Mouse (Mus musculus) midbrain, postnatal 0 days (tissue): ENCODE measurements around the gene Tdrd1. TPM values are rescaled to one million over a fixed set of nuclear protein-coding genes. Genes with fewer than 3 reads are reported as not detected.

Experiments
- ATAC-seq: fragments of 200-750 bp; cut with Nextera tagmentation; 2 replicates; pipeline ENCODE4 v1.8.0; 2017; ENCODE audit warnings: moderate number of reproducible peaks, mild to moderate bottlenecking, moderate TSS enrichment, moderate library complexity; ENCODE audit not compliant: low FRiP score
- DNase-seq: peaks from one replicate; pipeline ENCODE4 v3.0.0-alpha.2; 2015; ENCODE audit warnings: low spot score
- H3K27ac ChIP-seq: fragments of 300-500 bp; sonication (generic); 2 replicates; pipeline ENCODE4 v1.5.1; 2014; ENCODE audit warnings: low read depth, mild to moderate bottlenecking, low read length, mixed read lengths
- H3K27me3 ChIP-seq: fragments of 300-500 bp; sonication (generic); 2 replicates; pipeline ENCODE4 v1.6.1; 2014; ENCODE audit warnings: low read length, control low read depth, mixed read lengths; ENCODE audit not compliant: insufficient read depth
- H3K36me3 ChIP-seq: fragments of 300-500 bp; sonication (generic); 2 replicates; pipeline ENCODE4 v1.6.1; 2014; ENCODE audit warnings: low read length, control low read depth, mixed read lengths; ENCODE audit not compliant: insufficient read depth
- H3K4me1 ChIP-seq: fragments of 300-500 bp; sonication (generic); 2 replicates; pipeline ENCODE4 v1.6.1; 2014; ENCODE audit warnings: mild to moderate bottlenecking, control low read depth, antibody characterized with exemption, low read length, mixed read lengths; ENCODE audit not compliant: insufficient read depth
- H3K4me2 ChIP-seq: fragments of 300-500 bp; sonication (generic); 2 replicates; pipeline ENCODE4 v1.6.1; 2014; ENCODE audit warnings: low read depth, mild to moderate bottlenecking, low read length, mixed read lengths; ENCODE audit not compliant: poor library complexity, severe bottlenecking
- H3K4me3 ChIP-seq: fragments of 300-500 bp; sonication (generic); 2 replicates; pipeline ENCODE4 v1.5.1; 2014; ENCODE audit warnings: low read depth, mild to moderate bottlenecking, low read length, moderate library complexity
- H3K9ac ChIP-seq: fragments of 300-500 bp; sonication (generic); replicated peaks from 2 replicates; pipeline ENCODE4 v1.6.1; 2014; ENCODE audit warnings: mild to moderate bottlenecking, low read length, moderate library complexity, mixed read lengths; ENCODE audit not compliant: poor library complexity, severe bottlenecking
- H3K9me3 ChIP-seq: fragments of 300-500 bp; sonication (generic); 2 replicates; pipeline ENCODE4 v1.6.1; 2016; ENCODE audit warnings: low read length, control low read depth
- CTCF ChIP-seq: IDR thresholded peaks from 2 replicates; pipeline ENCODE4 v1.5.1; 2016; ENCODE audit warnings: antibody characterized with exemption, mild to moderate bottlenecking
- WGBS: fragments of 180-500 bp; shearing (Covaris S2); extraction: QIAGEN DNeasy Blood & Tissue Kit; methylation state at CpG from one replicate; pipeline ENCODE4 v1.1.7; 2014; 5-methylcytosine and 5-hydroxymethylcytosine counted together
- polyA plus RNA-seq: library from polyadenylated mRNA; unstranded; fragments of >200 nt; fragmentation: Nextera tagmentation; extraction: Ambion mirVana; gene quantifications from 2 replicates; pipeline ENCODE4 v1.2.1, GENCODE M21; 2015
- total RNA-seq: library from RNA; depleted of rRNA; stranded (reverse); fragments of >200 nt; gene quantifications from 2 replicates; pipeline ENCODE4 v1.2.3, GENCODE M21; 2014; rRNA removed

The Tdrd1 gene
- total and polyA plus RNA-seq, 2 experiments from 2014 or later = 0.52 to 0.99 TPM

DNA sequence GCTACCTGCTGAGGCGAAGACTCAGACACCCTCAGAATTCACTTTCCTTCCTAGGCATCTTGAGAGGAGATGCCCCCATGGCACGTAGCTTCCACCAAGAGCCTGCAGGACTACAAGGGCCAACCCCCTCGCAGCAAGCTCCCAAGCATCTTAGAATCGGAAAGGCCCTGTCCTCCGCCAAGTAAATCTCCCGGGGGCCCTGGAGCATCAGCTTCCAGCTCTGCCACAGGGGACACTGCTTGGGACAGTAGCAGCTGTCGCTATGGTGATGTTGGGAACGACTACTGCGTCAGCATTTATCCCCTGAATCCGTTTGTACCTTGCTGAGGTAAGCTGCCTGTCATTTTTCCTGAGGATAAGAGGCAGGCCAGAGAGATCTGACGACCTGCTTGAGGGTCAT is 84.6 kb downstream of the Tdrd1 start:
- Histone ChIP-seq H3K4me2 (no peak overlapping the region), H3K9me3 (no peaks in the 10 kb centered on the region), H3K9ac (no peak overlapping the region), H3K4me1 (no peaks in the 10 kb centered on the region), H3K27ac (no peak overlapping the region), H3K4me3 (no peak overlapping the region), H3K27me3 (no peaks in the 10 kb centered on the region), H3K36me3 (no peaks in the 10 kb centered on the region)
- peak; percentile 34 for DNase-seq
- 37% methylated on average over 11 of the region's 11 CpGs for WGBS
- no peak for ATAC-seq
- TF ChIP-seq CTCF = no peak

DNA sequence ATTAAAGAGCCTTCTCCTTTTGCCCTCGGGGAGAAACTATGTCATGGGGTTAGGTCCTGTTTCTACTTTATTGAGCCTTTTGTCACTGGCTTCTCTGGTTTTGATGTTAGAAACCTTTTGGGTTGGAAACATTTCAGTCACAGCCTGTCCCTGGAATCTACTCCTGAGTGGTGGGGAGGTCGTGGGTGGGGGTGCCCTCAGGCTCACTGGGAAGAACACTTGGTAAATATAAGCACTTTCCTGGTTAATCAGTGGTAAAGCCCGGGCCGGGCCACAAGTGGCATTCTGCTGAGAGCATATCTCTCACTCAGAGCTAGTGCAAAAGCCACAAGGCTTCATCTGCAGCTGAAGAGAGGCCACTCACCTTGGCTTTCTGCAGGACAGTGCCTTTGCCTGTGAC is 87.8 kb downstream of the Tdrd1 start:
- Histone ChIP-seq H3K36me3 (no peaks in the 10 kb centered on the region), H3K27ac (no peak overlapping the region), H3K9ac (no peak overlapping the region), H3K9me3 (no peaks in the 10 kb centered on the region), H3K4me1 (no peaks in the 10 kb centered on the region), H3K4me3 (no peak overlapping the region), H3K4me2 (no peak overlapping the region), H3K27me3 (no peaks in the 10 kb centered on the region)
- 91% methylated on average over 4 of the region's 4 CpGs for WGBS
- DNase-seq = no peak
- ATAC-seq = no peak
- no peak for TF ChIP-seq CTCF

DNA sequence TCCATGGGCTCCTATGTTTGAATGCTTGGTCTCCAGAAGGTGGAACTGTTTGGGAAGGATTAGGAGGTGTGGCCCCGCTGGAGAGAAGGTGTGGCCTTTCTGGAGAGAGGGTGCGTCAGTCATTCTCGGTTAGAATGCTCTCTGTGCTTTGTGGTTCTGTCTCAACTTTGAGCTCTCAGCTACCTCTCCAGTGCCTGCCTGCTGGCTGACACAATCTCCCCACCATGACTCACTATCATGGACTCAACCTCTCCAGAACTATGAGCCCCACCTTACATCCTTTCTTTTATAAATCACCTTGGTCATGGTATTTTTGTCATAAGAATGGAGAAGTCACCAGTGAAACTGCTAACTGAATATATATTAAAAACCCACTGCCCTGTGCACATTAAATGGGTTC is 88.6 kb downstream of the Tdrd1 start:
- Histone ChIP-seq H3K27me3 (no peaks in the 10 kb centered on the region), H3K4me1 (no peaks in the 10 kb centered on the region), H3K4me2 (no peak overlapping the region), H3K9ac (no peak overlapping the region), H3K9me3 (no peaks in the 10 kb centered on the region), H3K4me3 (no peak overlapping the region), H3K36me3 (no peaks in the 10 kb centered on the region), H3K27ac (no peak overlapping the region)
- ATAC-seq (no peak), DNase-seq (no peak)
- TF ChIP-seq CTCF = no peak
- WGBS = 95% methylated on average over 3 of the region's 3 CpGs

DNA sequence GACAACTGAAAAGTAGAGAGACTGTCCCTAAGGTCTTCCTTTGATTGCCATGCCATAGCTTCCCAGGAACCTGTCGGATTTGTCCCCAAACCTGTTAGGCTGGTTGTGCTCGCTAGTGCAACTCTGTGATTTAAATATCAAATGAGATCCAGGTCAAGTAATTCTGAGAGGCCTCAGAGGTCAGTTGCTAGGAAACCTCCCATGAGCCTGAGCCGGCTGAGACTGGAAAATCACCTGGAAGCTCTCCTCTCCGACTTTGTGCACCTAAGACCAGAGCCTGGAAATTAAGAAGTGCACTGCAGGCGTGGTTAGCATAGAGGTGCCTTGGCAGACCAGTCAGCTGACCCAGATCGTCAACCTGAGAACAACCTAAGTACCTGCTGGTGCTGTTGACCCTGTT is 89.1 kb downstream of the Tdrd1 start:
- TF ChIP-seq CTCF = no peak
- Histone ChIP-seq H3K4me3 (no peak overlapping the region), H3K27me3 (no peaks in the 10 kb centered on the region), H3K36me3 (no peaks in the 10 kb centered on the region), H3K9ac (no peak overlapping the region), H3K9me3 (no peaks in the 10 kb centered on the region), H3K27ac (no peak overlapping the region), H3K4me1 (no peaks in the 10 kb centered on the region), H3K4me2 (no peak overlapping the region)
- DNase-seq (no peak), ATAC-seq (no peak)
- WGBS = 56% methylated on average over 6 of the region's 6 CpGs

Other genes with a start within 250 kb of the Tdrd1 start
- gene Adrb1, start 104.0 kb upstream of the Tdrd1 start, total RNA-seq = 5.1 and 7.6 TPM in 2 replicates
- gene Adrb1, start 104.0 kb upstream of the Tdrd1 start, polyA plus RNA-seq = 2.0 and 2.9 TPM in 2 replicates
- 13.5 and 30.1 TPM in 2 replicates for gene Ccdc186, start 4.0 kb upstream of the Tdrd1 start, total RNA-seq
- gene Ccdc186, start 4.0 kb upstream of the Tdrd1 start, polyA plus RNA-seq = 16.8 and 20.8 TPM in 2 replicates
- 0.77 and 1.4 TPM in 2 replicates for gene Vwa2, start 48.0 kb downstream of the Tdrd1 start, total RNA-seq
- 0.37 and 0.68 TPM in 2 replicates for gene Vwa2, start 48.0 kb downstream of the Tdrd1 start, polyA plus RNA-seq
- gene Afap1l2, start 182.0 kb downstream of the Tdrd1 start, total RNA-seq = 13.2 and 15.3 TPM in 2 replicates
- 8.1 and 10.8 TPM in 2 replicates for gene Afap1l2, start 182.0 kb downstream of the Tdrd1 start, polyA plus RNA-seq